Mouse (Mus musculus) kidney, adult 18-20 months (tissue): ENCODE results near the gene Ist1.
A peak's percentile ranks its signal among the peaks of the same experiment; 100 is the strongest.

ENCODE experiments used
- DNase-seq: peaks from one replicate; pipeline ENCODE4 v3.0.0; 2021

Ist1 gene

GRCm38 (mm10) chr8:109693146-109693900 is at the start of gene Ist1:
Gene Ist1 (minus strand): TSS chr8:109693260.
- peak; percentile 99 for DNase-seq

- DNase-seq = no peak
Observed at GRCm38 (mm10) chr8:109738049-109738380, 45.0 kb upstream of the Ist1 start.

GRCm38 (mm10) chr8:109737237-109738048 is 44.4 kb upstream of the Ist1 start, which contains the start of gene Atxn1l:
Gene Atxn1l (minus strand): TSS chr8:109737739.
- DNase-seq = peak; percentile 90

GRCm38 (mm10) chr8:109736819-109737218 is 43.8 kb upstream of the Ist1 start:
- no peak for DNase-seq

- no peak for DNase-seq
Observed at GRCm38 (mm10) chr8:109734018-109734417, 41.0 kb upstream of the Ist1 start.

GRCm38 (mm10) chr8:109731012-109731411 is 38.0 kb upstream of the Ist1 start:
- no peak for DNase-seq

GRCm38 (mm10) chr8:109725106-109725505 is 32.0 kb upstream of the Ist1 start:
- peak; percentile 34 for DNase-seq

- DNase-seq = no peak
Observed at GRCm38 (mm10) chr8:109714961-109715360, 21.9 kb upstream of the Ist1 start.

GRCm38 (mm10) chr8:109712521-109712920 is 19.5 kb upstream of the Ist1 start:
- DNase-seq = no peak

- DNase-seq = no peak
Observed at GRCm38 (mm10) chr8:109707921-109708320, 14.9 kb upstream of the Ist1 start.

- peak; percentile 89 for DNase-seq
Observed at GRCm38 (mm10) chr8:109706874-109707237, 13.8 kb upstream of the Ist1 start.

GRCm38 (mm10) chr8:109706076-109706873 is 13.2 kb upstream of the Ist1 start:
- peak; percentile 11 for DNase-seq

GRCm38 (mm10) chr8:109705320-109706075 is 12.4 kb upstream of the Ist1 start, which contains the start of gene Zfp821:
Gene Zfp821 (plus strand): TSS chr8:109705546.
- peak; percentile 95 for DNase-seq

- no peak for DNase-seq
Observed at GRCm38 (mm10) chr8:109704565-109705319, 11.7 kb upstream of the Ist1 start.

GRCm38 (mm10) chr8:109698477-109698876 is 5.4 kb upstream of the Ist1 start:
- no peak for DNase-seq

- no peak for DNase-seq
Observed at GRCm38 (mm10) chr8:109697754-109698153, 4.7 kb upstream of the Ist1 start.

GRCm38 (mm10) chr8:109694154-109694553 is 1.1 kb upstream of the Ist1 start:
- no peak for DNase-seq

GRCm38 (mm10) chr8:109692443-109693145 is 466 bp downstream of the Ist1 start:
- no peak for DNase-seq

- no peak for DNase-seq
Observed at GRCm38 (mm10) chr8:109691769-109692168, 1.3 kb downstream of the Ist1 start.

GRCm38 (mm10) chr8:109687248-109687647 is 5.8 kb downstream of the Ist1 start:
- no peak for DNase-seq

- no peak for DNase-seq
Observed at GRCm38 (mm10) chr8:109682120-109682519, 10.9 kb downstream of the Ist1 start.
